Mouse (Mus musculus) small intestine, adult 2 months (tissue): ENCODE measurements around the gene Szt2.

Source experiments
- CTCF ChIP-seq: fragments of 200-500 bp; IDR thresholded peaks from 2 replicates; pipeline ENCODE4 v1.5.1; 2012; ENCODE audit warnings: low read depth, mild to moderate bottlenecking, control low read depth, inconsistent platforms, low read length, moderate library complexity, mixed read lengths; ENCODE audit not compliant: insufficient replicate concordance, insufficient read length; ENCODE audit errors: extremely low read depth
- POLR2A ChIP-seq: fragments of 200-500 bp; IDR thresholded peaks from 2 replicates; pipeline ENCODE4 v1.6.1; 2012; ENCODE audit warnings: low read depth, mild to moderate bottlenecking, control low read depth, inconsistent platforms, low read length, moderate library complexity

DNA sequence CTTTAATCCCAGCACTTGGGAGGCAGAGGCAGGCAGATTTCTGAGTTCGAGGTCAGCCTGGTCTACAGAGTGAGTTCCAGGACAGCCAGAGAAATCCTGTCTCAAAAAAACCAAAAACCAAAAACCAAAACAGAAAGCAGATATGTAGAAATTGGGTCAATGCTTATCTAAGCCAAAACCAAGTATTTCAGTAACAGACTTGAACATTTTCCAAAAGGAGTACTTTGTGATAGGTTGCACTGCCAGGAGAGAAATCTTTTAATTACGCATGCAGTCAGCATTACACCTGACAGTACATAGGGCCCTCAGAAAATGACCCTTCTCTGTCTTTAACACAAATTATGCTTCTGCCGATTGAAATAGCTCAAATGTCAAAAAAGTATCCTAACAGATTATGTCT lies 7.7 kb downstream of the Szt2 start:
- no peak for TF ChIP-seq POLR2A
- TF ChIP-seq CTCF = no peak
